Mouse (Mus musculus): ENCODE measurements at regions not wholly inside any gene's neighbourhood (a gene's known extent, or its start where the extent isn't known, plus 50 kb on each side); places are given as distances from the start of the nearest gene placed in this dataset.
A peak's percentile ranks its signal among the peaks of the same experiment; 100 is the strongest.

DNA sequence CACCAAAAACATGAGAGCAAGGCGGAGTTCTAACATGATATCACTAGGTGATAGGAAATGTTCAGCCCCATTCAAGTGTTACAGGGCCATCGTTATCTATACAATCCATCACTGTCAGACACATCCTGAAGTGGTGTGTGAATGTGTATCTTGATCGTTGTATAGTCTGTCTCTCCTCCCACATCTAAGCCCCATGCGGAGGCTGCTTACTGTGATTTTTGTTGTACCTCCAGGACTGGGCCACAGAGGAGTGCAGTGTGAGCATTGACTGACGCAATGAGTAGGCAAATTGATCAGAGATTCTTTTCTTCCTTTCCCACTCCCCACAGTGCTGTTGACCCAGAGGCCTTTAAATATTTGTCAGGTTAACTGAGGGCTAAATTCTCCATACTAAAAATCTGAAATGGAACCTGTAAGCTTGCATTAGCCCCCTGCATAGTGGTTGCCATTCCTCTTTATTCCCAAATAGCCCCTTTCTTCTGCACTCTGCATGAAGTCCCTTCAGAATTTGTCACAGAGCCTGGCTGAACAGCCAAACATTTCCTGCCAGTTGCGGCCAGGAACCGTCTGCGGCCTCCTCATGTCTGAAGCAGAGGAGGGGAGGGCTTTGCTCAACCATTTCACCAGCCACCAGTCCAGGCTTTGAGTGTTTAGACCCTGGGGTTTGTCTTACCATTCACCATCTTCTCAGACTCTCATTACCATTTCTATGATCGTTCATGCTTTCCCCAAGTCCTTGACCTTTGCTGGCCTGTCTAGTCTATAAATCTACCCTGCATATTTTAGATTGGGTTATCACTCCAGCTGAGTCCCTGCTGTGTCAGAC, 119.3 kb downstream of the Ttc8 start:
- no peak for DNase-seq

DNA sequence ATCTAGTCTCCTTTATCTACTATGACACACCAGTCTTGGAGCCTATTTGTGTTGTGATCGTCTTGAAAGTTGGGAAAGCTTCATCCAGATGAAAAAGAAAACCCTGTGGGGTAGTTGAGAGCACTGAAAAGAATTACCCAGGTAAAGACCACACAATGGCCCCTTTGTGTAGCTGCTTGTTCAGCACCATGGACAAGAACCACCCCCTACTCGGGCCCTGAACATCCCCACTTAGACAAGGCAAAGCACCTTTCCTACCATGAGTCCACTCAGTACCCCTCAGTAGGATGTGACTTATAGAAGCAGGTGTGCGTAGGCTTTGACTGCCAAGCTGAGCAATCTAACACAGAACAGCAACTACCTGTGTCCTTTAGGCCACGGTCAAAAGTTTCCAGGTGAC, 121.2 kb downstream of the Ttc8 start:
- DNase-seq, result no peak

- DNase-seq, result no peak
Measured at GRCm38 (mm10) chr12:99042918-99043862, 122.8 kb downstream of the Ttc8 start.

DNA sequence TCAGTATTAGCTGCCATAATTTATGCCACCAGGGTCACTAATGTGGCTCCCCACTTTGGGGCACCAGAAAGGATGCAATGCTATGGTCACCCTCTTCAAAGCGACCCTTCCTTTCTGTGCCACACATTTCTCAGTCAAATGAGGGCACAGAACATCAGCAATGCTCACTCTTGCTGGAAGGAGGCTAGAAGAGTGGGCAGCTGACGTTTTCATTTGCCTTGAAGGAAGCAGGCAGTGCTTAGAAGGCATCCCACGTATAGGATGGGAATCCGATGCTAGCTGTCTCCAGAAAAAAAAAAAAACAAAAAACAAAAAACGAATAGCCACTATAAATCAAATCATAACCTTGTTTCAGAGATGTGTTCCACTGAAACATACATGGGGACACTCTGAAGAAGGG, 124.1 kb downstream of the Ttc8 start:
- DNase-seq, result no peak

GRCm38 (mm10) chr12:99050426-99050825, 130.1 kb downstream of the Ttc8 start:
- DNase-seq, result no peak

GRCm38 (mm10) chr12:99052599-99052998, 132.2 kb downstream of the Ttc8 start:
- DNase-seq, result peak; percentile 6

- DNase-seq, result no peak
Measured at GRCm38 (mm10) chr12:99057521-99057920, 137.1 kb downstream of the Ttc8 start.

- DNase-seq, result no peak
Measured at GRCm38 (mm10) chr12:99058916-99059315, 138.5 kb downstream of the Ttc8 start.

DNA sequence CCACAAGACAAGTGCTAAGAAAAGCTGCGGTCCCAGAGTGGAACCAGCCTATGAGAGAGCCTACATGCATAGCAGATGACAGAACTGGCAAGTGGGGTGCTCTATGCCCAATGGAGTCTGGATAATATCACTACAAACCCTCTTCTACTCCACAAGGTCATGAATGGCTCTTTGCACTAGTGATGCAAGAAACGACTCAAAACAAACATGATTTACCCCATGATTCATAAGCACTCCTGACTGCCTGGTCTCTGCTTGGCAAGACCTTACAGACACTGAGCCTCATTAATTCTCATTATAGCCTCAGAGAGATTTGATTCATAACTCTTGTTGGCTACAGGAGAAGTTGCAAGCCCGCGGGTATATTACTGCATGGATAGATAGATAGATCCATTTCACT, 139.1 kb downstream of the Ttc8 start:
- DNase-seq, result no peak

DNA sequence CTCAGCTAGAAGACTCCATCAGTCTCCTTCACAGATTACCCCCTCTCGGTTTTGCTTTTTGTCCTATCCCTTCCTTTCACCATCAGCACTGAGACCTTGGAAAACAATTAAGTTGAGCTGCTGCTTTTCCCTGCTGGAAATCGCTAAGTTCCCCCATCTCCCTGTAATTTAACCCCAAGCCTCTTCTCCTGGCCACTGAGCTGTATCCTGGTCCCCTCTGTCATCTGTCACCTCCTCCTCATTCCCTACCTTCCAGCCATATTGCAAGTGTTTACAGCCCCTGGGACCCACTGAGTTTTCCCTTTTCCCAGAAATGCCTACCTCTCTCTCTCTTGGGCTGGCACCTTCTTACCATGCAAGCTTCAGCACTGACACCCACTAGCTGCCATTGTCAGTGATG, 140.3 kb downstream of the Ttc8 start:
- no peak for DNase-seq

DNA sequence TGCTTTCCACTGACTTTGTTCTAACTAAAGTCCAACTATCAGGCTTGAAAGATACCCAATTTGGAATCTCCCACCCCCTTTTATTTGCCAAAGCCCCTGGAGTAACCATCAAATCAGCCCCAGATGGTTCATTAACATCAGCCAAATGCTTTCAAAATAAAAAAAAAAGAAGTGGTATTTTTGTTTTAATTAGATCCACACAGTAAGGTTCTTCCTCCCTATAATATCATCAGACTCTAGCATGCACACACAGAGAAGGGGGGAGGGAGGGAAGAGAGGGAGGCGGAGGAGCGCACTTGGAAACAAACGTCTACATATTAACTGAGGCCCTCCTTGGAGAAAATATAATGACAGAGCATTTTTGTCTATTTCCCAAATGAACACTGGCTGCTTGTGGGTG, 143.1 kb downstream of the Ttc8 start:
- no peak for DNase-seq

GRCm38 (mm10) chr12:99063885-99064284, 143.5 kb downstream of the Ttc8 start:
- no peak for DNase-seq

GRCm38 (mm10) chr12:99067962-99068361, 147.6 kb downstream of the Ttc8 start:
- no peak for DNase-seq

- no peak for DNase-seq
Measured at GRCm38 (mm10) chr12:99073766-99074165, 153.4 kb downstream of the Ttc8 start.

GRCm38 (mm10) chr12:99077366-99077765, 157.0 kb downstream of the Ttc8 start:
- no peak for DNase-seq

- DNase-seq, result no peak
Measured at GRCm38 (mm10) chr12:99079873-99080272, 159.5 kb downstream of the Ttc8 start.

- no peak for DNase-seq
Measured at GRCm38 (mm10) chr12:99083616-99084015, 163.2 kb downstream of the Ttc8 start.

- peak; percentile 57 for DNase-seq
Measured at GRCm38 (mm10) chr12:99084144-99084543, 163.8 kb downstream of the Ttc8 start.

- no peak for DNase-seq
Measured at GRCm38 (mm10) chr12:99087286-99087685, 166.9 kb downstream of the Ttc8 start.

- no peak for DNase-seq
Measured at GRCm38 (mm10) chr12:99091770-99092169, 171.4 kb downstream of the Ttc8 start.

GRCm38 (mm10) chr12:99093151-99093550, 172.8 kb downstream of the Ttc8 start:
- no peak for DNase-seq

- DNase-seq, result no peak
Measured at GRCm38 (mm10) chr12:99093989-99094388, 173.6 kb downstream of the Ttc8 start.

GRCm38 (mm10) chr12:99096930-99097617, 176.7 kb downstream of the Ttc8 start:
- peak; percentile 71 for DNase-seq

Measured in kidney, adult 11 months (tissue).